Mouse (Mus musculus): ENCODE data around the gene Epo.
A peak's percentile ranks its signal among the peaks of the same experiment; 100 is the strongest.

Gene Epo

DNA sequence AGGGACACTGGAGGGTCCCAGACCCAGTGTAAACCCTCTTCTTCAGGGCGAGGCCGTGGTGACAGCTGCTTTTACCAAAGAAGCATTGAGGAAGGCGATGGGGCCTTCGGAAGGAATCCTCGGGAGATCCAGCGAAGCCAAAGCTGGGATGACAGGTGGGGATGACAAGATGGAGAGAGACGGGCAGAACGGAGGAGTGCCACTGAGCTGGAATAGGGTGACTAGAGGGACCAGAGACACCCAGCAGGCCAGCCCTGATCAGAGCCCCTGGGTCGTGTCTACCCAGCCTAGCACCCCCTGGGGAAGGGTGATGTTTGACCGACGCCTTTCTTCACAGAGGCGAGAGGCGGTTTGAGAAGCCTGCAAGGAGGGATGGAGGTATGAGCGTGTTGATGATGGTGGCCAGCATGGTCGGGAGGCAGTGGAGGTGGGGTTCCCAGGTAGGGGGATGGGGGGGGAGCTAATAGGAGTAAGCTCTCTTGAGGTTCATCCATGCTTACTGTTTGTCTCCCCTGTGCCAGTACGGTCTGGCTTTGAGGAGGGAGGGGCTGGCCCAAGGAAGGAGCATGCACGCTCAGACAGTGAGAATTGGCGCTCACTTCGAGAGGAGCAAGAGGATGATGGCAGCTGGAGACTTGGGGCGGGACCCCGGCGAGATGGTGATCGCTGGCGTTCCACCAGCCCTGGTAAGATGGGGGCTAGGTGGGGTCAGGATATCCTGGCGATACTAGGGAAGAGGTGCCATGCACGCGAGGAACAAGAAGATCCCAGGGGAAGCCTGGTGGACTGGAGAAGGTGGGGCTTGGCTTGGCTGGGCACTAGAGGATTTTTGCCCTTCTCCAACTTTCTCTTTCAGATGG is 13.1 kb downstream of the Epo start:
- DNase-seq (ENCODE audit: low spot score), result no peak

DNA sequence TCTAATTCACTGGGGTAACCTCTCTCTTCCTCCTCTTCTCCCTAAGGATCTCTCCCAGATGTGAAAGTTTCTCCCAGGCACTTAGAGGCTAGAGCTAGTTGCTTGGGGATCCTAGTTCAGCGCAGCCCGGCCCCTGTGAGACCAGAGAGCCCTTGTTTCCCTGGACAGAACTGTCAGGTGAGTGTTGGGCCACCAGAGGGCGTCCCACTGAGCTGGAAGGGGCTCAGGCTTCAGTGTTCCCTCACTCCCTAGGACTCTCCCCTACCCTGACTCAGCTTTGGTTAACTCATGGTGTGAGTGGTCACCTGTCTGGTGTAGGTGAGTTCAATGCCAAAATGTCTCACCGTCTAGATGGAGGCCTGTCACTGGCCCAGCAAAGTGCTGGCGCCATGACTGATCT is 14.6 kb downstream of the Epo start, which contains the start of gene Gigyf1:
TSS of gene Gigyf1 (plus strand) at position 113 of the 400 bp plus-strand sequence.
- no peak for DNase-seq (ENCODE audit: low spot score)

DNA sequence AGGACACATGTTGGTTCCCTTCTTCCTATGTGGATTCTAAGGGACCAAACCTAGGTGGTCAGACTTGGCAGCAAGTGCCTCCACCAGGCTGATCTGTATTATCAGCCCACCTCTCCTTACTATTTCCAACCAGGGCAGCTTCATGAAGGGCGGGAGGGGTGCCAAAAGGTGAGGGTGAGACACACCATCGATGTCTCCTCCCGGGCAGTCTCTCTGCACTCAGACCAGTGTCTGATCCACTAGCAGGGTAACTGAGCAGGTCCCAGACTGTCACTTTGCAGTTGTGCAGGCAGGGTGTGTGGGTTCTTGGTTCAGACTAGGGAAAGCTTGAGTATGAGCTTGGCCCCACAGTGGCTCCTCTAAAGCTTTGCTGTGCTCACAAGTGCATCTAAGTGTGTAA is 18.2 kb downstream of the Epo start:
- DNase-seq (ENCODE audit: low spot score), result no peak

DNA sequence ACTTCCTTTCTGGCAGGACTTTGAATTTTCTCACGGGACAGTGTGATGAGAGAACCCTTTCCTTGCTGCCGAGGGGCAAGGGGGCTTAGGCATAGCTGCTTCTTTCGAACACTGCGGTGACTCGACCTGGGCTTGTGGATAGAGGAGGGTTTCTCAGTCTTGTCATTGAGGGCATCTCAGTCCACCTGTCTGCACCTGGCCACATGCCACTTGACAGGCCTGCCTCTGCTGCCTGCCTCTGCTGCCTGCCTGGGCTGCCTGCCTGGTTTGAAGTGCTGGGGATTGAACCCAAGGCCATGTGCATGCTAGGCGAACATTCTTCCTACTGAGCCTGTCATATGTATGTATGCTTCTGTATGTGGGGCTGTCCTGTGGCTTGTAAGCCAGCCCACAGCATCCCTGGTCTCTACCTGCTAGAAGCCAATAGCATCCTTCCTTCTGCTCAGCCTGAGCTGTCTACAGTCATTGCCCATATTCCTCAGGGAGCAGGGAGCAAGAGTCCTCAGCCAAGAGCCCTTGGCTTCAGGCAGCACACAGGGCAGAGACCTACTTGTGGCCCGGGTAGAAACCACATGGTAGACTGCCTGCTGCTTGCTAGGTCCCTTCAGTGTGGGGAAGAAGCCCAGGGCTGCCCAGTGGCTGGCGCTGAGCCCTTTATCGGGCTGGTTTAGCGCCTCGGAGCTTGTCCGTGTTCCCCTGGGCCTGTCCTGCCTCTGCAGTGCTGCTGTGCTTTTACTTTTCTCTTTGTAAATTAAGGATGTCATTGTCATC is 18.9 kb downstream of the Epo start:
- no peak for DNase-seq (ENCODE audit: low spot score)

DNA sequence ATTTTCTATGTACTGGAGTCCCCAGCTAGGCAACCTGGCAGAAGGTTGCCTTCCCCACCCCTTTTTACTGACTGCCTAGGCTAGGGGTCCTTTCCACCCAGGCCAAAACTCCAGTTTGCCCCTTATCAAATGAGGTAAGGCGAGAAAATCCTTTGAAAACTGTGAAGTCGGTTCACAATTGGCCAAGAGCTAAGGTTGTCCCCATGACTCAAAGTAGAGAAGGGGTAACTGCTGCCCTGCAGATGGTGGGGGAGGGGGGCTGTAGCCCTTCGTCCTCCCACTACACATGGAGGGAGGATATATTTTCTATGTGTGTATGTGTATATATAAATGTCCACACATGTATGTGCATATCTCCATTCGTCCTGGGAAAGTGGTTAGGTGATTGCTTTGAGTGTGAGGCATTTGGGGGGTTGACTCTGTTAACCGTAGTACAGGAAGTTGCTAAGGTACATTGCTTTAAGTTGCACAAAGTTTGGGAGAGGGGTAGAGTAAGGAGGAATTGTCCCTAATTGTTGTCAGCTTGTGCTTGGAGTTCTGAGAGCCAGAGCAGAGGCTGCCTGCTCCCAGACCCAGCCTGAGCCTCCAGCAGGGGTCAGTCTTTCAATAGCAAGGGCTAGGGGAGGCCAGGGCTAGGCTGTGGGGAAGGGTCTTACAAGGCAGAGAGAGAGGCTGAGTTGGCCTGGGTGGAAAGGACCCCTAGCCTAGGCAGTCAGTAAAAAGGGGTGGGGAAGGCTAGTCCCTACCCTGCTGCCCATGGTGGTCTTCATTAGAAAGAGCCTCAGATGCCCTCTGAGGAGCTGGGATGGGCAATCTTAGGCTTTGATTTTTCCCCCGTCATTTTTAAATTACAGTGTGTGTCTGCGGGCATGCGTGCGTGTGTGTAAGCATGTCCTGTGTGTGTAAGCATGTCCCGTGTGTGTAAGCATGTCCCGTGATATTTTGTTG is 19.9 kb downstream of the Epo start:
- DNase-seq (ENCODE audit: low spot score), result no peak

DNA sequence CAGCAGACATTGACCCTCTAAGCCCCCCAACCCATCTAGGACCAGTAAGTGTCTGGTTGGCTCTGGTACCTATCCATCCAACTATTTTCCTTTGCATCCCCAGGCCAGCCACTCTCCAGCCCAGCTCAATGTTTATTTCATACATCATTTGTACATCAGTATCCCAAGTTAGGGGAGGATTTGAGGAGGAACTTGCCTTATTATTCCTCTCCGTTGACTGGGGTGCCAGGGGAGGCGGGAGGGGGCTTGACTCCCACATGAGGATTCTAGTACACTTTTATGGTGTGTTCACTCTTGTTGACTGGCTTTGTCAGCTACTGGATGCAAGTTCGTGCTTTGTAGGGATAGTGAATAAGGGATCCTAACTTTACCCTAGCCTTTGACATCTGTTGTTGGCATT is 21.3 kb downstream of the Epo start:
- DNase-seq (ENCODE audit: low spot score), result no peak

DNA sequence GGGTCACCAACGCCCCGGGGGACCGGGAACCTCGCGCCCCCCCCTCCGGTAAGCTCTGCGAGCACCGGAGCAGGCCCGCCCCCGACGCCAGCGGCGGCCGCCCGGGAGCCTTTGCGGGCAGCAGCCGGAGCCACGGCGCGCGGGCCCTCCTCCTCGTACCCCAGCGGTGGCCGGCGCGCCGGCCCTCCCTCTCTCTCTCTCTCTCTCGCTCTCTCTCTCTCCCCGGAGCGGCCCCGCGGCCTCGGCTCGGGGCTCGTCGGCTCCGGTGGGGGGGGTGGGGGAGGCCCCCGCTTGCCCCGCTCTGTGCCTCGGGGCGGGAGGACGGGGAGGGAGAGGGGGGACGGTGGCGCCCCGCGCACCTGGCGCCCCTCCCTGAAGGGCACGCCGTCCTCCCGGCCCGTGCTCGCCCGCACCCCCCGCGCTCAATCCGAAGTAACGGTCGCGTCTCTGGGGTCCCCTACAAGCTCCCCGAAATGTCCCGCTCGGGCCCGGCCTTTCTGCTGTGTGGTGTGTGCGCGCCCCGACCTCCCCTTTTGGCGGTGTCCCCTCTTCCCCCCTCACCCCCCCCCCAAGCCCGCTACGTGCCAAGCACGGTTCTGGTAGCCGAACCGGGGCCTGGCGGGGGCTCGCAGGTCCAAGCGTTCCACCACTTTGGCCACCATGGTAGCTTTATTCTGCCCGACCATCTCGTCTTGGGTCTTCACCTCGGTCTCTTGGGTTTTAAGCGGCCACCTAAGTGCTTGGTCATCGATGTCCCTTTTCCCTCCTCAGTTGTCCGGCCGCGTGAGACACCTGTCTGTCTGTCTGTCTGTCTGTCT is 22.3 kb downstream of the Epo start:
- no peak for DNase-seq (ENCODE audit: low spot score)

DNA sequence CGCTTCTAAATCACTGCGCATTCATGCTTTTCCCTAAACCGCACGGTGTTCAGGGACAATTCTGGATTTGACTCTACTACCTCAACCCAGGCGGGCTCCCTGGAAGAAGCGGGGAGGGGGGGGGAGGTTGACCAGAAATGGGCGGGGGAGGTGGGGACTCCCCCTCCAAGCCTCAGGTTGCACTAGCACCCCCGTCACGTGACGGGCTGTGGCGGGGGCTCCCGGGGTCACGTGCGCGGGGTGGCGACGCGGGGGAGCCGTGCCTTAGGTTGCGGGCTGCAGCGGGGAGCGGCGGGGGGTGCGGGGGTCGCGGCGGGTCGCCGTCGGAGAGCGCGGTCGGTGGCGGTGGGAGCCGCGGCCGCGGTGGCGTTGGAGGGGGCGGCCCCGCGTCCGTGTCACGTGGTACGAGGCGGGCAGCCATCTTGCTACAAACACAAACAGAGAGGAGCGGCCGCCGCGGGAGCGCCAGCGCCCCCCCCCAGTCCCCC is 23.0 kb downstream of the Epo start:
- DNase-seq (ENCODE audit: low spot score), result peak; percentile 73

DNA sequence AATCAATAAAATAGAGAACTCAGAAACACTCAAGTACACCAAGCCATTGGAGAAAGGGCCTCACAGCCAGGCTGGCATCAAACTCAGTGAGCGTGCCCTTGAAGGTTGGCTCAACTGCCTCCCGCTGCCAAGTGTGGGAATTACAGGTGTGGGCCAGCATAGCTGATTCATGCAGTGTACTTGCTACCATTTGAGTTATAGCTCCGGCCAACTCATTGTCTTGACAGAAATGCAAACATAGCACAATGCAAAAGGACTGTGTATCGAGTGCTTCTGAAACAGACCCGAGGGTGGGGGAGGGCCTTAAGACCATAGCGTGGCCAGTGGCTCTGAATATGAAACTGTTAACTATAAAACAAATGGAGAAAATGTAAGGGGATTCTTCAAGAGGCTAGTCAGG is 29.0 kb downstream of the Epo start:
- no peak for DNase-seq (ENCODE audit: low spot score)

DNA sequence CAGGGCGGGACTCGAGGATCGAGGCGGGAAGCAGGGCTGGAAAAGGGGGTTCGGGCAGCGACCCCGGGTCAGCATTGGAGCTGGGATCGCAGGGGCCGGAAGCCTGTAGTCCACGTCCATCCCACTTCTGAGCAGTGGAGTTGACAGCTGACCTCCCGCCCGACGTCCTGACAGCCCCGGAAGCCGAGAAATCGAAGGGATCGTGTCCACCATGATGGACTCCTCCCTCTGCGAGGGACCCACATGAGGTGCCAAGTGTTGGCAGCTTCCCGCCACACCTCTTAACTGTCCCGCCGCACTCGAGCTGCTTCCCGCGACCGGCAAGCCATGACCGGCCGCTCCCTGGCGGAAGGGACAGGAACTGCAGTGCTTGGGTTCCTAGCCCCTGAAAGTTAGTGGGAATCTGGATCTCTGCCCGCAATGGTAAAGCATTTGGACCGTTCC is 30.4 kb downstream of the Epo start:
- peak; percentile 75 for DNase-seq (ENCODE audit: low spot score)

DNA sequence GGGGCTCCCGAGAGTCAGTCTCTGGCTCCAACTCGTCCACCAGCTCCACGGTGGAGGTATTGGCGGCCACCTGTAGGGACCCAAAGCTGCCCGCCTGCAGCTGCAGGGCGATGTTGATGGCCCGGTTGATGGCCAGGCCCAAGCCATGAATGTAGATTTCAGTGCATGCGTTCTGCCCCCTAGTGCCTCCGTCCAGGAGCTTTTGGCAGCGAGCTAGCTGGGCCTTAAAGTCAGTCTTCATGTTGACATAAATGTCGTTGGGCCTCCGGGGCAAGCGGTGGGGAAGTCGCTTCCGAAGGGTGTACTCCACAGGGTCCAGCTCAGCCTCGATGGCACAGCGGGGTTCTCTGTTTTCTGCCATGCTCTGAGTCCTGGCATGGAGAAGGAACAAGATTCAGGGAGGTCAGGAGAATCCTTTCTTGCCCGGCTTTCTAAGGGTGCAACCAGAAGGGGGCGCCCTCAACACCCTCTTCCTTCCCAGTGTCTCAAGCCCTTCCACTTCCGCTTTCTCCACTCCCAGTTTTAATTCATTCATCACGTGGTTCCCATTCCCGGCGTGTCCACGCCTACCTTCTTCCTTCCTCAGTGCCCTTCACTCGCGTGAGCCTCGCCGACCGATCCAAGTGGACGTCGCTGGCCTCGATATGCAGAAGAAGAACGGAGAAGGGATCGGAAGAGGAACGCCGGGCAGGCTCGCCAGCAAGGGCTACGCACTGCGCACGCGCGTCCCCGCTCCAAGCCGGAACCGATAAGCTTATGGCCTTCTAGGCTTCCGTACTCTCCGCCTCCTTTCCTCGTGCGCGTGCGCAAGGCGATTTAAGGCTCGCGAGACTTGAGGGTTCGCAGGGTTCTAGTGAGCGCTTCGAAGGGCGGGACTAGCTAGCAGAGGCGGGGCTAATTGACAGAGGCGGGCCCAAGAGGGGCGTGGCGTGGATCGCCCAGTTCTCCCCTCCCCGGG is 31.1 kb downstream of the Epo start, which contains the start of gene Pop7:
TSS of gene Pop7 (minus strand) at position 810 of the 958 bp plus-strand sequence.
- DNase-seq (ENCODE audit: low spot score), result peak; percentile 100

DNA sequence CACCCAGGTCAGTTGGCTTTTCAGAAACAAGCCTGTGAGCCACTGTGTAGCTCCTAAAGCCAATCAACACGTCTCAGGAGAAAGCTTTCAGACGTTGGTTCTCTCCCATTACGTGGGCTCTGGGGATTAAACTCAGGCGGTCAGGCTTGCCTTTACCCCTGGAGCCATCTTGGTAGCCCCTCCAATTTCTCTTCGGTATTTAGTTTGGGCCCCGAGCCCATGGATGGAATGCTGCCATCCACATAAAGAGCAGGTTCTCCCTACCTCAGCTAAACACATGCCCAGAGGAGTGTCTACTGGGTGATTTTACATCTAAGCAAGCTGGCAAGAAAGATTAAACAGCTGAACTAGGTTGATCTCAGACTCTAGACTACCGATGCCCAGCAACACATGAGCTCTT is 32.9 kb downstream of the Epo start:
- DNase-seq (ENCODE audit: low spot score), result no peak

DNA sequence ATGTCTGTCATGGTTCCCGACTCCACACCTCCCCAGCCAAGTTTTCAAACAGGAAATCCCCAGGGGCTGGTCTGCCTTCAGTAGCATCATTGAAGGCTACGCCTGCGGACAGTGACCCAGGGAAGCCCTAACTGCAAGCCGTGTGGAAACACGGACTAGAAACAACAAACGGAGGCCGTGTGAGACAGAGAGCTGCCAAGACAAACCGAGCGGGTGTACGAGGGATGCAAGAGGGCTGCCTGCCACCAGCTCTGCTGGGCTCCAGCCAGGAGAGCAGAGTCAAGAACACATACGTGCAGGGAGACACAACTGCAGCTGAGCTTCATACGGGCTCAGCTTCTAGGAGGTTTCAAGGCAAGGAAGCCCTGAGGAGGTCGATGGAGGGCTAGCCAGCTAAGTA is 39.2 kb downstream of the Epo start:
- no peak for DNase-seq (ENCODE audit: low spot score)

DNA sequence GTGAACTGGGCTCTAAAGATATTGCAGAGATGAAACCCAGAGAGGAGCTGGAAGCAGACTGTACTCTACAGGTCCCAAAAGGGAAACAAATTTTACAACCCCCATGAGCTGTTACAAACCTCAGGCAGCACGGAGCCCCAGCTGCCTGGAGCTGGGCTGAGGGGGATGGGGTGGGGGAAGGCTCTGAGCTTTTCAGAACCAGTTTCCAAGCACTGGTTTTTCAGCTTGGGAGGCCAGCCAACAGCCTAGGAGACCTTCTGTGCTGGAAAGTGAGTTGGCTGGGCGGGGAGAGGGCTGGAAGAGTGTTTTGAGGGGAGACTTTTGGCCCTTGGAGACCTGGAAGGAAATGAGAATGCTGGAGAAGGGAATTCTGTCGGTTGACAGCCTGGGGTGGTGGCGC is 41.5 kb downstream of the Epo start:
- no peak for DNase-seq (ENCODE audit: low spot score)

DNA sequence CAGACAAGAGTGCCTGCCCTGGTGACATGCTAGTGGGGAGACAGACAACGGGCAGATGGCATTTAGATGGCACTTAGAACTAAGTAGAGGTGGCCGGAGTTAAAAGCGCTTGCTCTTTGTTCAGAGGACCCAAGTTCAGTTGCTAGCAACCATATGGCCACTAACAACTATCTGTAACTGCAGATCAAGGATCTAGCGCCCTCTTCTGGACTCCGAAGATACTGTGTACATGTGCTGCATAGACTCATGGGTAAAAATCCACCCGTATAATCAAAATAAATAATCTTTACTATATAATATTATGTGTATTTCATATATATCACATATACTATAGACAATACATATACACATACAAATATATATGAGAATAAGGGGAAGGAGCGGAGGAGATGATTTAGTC is 45.4 kb downstream of the Epo start:
- no peak for DNase-seq (ENCODE audit: low spot score)

DNA sequence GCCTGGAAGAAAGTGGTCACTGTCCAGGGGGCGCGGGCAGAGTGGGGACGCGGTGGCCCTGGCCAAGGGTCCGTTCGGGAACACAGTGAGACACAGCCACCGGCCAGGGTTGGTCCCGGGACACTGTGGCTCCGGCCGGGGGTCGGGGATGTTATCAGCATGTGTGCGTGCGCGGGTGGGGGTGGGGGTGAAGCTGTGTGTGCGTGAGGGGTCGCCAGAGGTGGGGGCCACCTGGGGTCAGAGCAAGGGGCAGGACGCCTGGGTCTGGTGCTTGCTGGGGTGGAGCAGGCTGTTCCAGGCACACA is 47.2 kb downstream of the Epo start:
- DNase-seq (ENCODE audit: low spot score), result no peak

DNA sequence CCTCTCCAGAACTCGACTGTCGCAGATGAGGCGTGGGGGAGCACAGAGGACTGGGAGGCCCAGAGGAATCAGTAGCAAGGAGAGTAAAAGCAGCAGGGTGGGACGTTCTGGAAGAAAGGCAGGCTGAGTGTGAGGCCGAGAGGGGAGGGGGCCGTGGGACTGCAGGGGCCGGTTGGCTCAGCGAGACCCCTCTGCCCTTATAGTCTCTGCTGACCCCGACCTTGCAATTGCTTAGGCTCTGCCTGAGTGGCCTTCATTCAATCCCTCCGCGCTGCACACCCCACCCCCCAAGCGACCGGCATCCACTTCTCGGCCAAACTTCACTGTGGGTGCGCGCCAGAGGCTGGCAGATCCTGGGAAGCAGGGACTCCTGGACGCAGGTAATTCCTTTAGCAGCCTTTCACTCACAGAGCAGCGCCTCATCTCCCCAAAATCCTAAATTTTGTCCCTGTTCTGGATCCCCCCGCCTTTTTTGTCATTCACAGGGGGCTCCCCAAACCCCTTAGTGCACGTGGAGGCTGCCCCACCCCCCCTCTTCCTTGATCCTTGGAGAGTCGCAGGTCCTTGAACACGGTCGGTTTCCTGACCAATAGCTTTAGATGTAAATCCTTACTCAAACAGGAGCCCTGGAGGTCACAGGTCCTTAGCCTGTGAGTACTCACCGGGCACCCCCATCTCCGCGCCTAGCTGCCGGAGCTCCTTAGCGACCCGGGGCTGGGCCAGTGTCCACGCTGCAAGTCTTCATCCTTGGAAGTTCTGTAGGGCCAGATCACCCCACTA is 47.8 kb downstream of the Epo start:
- no peak for DNase-seq (ENCODE audit: low spot score)

DNA sequence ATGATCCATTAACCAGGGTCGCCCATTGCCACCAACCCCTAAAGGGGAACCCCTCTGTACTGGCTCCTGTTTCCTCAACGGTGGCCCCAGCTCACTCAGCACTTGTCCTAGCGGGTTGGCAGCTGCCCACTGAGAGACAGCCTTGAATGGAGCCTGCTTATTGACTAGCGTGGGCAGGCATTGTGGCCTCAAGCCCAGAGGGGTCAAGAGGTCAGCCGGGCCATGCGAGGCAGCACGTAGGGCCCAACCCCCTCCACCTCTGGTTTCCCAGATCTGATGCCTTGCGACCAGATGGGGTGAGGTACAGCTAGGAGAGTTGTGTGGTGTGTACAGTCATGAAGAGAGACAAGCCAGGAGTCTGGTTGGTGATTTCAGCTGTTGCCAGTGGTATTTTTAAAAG is 51.1 kb downstream of the Epo start:
- DNase-seq (ENCODE audit: low spot score), result no peak

DNA sequence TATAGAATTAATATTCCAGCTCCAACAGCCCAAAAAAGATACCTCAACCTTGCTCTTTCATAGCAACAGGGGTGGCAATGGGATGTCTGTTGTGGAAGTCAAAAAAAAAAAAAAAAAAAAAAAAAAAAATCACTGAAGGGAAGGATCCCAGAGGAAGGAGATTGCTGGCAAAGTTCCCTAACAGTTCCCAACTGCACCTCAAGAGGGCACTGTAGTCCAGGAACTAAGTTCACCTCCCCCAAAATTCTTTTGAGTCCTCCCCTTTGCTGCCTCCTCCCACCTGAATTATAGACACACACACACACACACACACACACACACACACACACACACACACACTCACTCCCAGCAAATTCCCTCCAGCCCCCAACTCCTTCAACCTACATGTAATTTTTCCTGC is 51.9 kb downstream of the Epo start:
- peak; percentile 30 for DNase-seq (ENCODE audit: low spot score)

All from T-cell, adult 2 months (primary cell).